Mouse (Mus musculus): ENCODE results near the gene Dnajc7.
"Not testable (repeated sequence)": the region's sequence is repeated elsewhere in the genome, so short reads cannot be mapped to it uniquely, and the experiment has no call there.

Gene Dnajc7

GRCm38 (mm10) chr11:100619982-100620381, at the start of gene Dnajc7:
Gene Dnajc7 (minus strand): TSS chr11:100620168.
- DNase-seq (ENCODE audit: low spot score in 2 of 2) = no peak

- no peak for DNase-seq (ENCODE audit: low spot score in 2 of 2)
Measured at GRCm38 (mm10) chr11:100659806-100660205, 39.8 kb upstream of the Dnajc7 start.

GRCm38 (mm10) chr11:100656458-100656857, 36.5 kb upstream of the Dnajc7 start:
- no peak for DNase-seq (ENCODE audit: low spot score in 2 of 2)

GRCm38 (mm10) chr11:100655589-100655988, 35.6 kb upstream of the Dnajc7 start:
- DNase-seq (ENCODE audit: low spot score in 2 of 2) = not testable (repeated sequence)

GRCm38 (mm10) chr11:100651748-100652147, 31.8 kb upstream of the Dnajc7 start:
- no peak for DNase-seq (ENCODE audit: low spot score in 2 of 2)

- DNase-seq (ENCODE audit: low spot score in 2 of 2) = no peak
Measured at GRCm38 (mm10) chr11:100651205-100651604, 31.2 kb upstream of the Dnajc7 start.

DNA sequence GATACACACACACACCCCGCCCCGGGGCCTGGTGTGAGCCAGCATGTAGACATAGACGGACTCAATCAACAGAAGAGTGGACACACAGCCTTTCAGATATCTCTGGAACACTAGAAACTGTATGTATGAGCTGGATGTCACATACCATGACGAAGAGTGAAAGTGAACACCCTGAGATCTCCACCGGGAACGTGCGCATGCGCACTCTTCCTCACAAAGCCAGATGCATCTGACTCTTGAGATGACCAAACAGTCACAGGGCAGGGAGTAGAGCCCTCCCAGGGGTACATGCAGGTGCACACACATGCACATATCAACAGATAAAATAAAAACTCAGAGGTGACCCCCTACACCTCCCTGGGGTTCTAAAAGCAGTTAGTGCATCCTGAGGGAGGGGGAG, 28.4 kb upstream of the Dnajc7 start:
- no peak for DNase-seq (ENCODE audit: low spot score in 2 of 2)

DNA sequence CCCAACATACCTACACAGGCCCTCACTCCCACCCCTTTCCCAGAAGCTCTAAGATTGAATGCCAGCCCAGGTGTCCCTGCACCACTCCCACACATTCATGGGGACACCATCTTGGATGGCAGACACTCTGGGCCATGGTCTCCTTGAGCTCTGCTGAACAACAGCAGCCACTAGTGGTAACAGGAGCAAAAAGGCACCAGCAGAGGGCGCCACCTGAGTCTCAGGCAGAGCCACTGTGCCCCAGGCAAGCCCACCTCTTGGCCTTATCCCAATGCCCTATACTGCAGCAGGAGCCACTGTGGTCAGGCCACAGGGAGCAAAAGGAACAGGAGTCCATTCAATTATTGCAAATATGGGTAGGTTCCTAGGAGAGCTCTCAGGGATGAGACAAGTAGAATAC, 26.3 kb upstream of the Dnajc7 start:
- DNase-seq (ENCODE audit: low spot score in 2 of 2) = peak; percentile 30 to 44

- no peak for DNase-seq (ENCODE audit: low spot score in 2 of 2)
Measured at GRCm38 (mm10) chr11:100643612-100644575, 23.9 kb upstream of the Dnajc7 start.

DNA sequence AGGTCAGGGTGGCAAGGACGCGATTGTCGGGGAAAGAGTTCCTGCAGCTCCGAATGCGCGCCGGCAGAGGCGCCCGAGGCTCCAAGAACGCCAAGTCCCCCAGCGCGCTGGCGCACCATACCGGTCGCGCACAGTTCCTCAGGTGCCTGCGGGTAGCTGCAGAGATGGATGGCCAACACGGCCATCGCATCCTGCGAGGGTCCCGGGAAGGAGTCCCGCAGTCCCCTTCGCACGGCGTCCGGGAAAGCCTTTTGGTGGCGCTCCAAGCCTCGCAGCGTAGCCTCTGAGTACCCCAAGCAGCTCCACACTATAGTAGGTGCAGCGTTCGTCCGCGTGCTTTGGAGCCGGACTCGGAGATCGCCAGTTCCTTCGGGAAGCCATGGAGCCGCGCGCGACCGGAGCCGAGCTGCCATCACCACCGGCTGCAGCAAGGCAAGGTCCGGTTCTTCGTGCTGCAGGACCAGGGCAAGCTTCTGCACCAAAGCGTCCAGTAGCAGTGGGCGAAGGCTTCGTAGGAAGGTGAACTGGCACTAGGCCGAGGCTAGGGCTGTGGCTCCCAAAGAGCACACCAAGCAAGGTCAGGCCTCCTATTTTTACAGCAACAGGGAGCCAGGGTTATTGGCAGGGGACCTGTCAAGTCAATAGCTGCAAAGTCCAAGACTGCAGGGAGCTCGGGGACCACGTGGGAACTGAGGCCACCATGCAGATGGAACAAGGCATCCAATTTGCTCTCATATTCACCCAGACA, 20.4 kb upstream of the Dnajc7 start:
- DNase-seq (ENCODE audit: low spot score in 2 of 2) = no peak

GRCm38 (mm10) chr11:100634530-100634929, 14.6 kb upstream of the Dnajc7 start:
- DNase-seq (ENCODE audit: low spot score in 2 of 2) = no peak

- DNase-seq (ENCODE audit: low spot score in 2 of 2) = no peak
Measured at GRCm38 (mm10) chr11:100628862-100629352, 8.9 kb upstream of the Dnajc7 start.

DNA sequence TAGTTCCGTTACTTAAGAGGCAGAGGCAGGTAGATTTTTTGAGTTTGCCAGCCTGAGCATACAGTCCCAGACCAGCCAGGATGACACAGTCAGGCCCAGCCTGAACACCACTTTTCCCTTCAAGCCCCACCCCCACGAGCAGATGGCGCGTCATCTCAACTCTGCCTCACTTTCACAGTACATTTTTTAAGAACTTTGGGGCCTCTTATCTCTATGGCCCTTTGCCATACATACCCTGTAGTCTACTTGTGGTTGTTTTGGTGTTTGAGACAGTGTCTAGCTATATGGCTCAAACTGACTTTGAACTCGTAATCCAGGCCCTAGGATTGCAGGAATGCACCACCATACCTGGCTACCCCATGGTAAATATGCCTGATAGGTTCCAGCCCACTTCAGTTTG, 8.1 kb upstream of the Dnajc7 start:
- DNase-seq (ENCODE audit: low spot score in 2 of 2) = no peak

- peak; percentile 67 to 83 for DNase-seq (ENCODE audit: low spot score in 2 of 2)
Measured at GRCm38 (mm10) chr11:100626701-100627195, 6.8 kb upstream of the Dnajc7 start.

- DNase-seq (ENCODE audit: low spot score in 2 of 2) = no peak
Measured at GRCm38 (mm10) chr11:100625754-100626700, 6.1 kb upstream of the Dnajc7 start.

DNA sequence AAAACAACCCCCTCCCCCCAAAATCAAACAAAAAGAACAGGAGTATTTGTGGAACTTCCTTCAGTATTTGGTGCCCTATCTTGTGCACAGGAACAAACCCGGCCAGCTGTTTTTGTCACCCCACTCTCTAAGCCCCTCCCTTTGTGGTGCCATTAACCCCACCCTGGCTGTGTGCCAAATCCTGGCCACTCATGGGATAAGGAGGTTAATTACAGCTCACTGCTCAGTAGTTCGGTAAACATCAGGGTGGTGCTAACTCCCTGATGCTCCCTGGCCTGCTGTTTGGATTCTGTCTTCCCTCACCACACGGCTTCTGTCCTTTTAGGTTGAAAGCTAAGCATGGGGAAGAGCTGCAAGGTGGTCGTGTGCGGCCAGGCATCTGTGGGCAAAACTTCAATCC, 3.9 kb upstream of the Dnajc7 start:
- peak in 1 of 2 experiments; percentile 16 for DNase-seq (ENCODE audit: low spot score in 2 of 2)

- peak; percentile 93 to 95 for DNase-seq (ENCODE audit: low spot score in 2 of 2)
Measured at GRCm38 (mm10) chr11:100622714-100623113, 2.7 kb upstream of the Dnajc7 start.

- peak; percentile 89 to 93 for DNase-seq (ENCODE audit: low spot score in 2 of 2)
Measured at GRCm38 (mm10) chr11:100619485-100619975, 438 bp downstream of the Dnajc7 start.

- peak; percentile 49 to 64 for DNase-seq (ENCODE audit: low spot score in 2 of 2)
Measured at GRCm38 (mm10) chr11:100618761-100619484, 1.0 kb downstream of the Dnajc7 start, which contains the start of gene Nkiras2. Gene Nkiras2 (plus strand): TSS chr11:100619244.

- DNase-seq (ENCODE audit: low spot score in 2 of 2) = no peak
Measured at GRCm38 (mm10) chr11:100617480-100617879, 2.5 kb downstream of the Dnajc7 start.

All from natural killer cell, adult 2 months (primary cell).